Mouse (Mus musculus) neural tube, embryonic 12.5 days (tissue): ENCODE measurements around the gene Phlda1. TPM values are rescaled to one million over a fixed set of nuclear protein-coding genes. Genes with fewer than 3 reads are reported as not detected.

Experiments
- ATAC-seq: fragments of 200-750 bp; cut with Nextera tagmentation; 2 replicates; pipeline ENCODE4 v1.8.0; 2017; ENCODE audit warnings: low read depth, mild to moderate bottlenecking, moderate TSS enrichment, moderate library complexity; ENCODE audit not compliant: low FRiP score
- H3K27ac ChIP-seq: fragments of 300-500 bp; sonication (generic); 2 replicates; pipeline ENCODE4 v1.5.1; 2016
- H3K27me3 ChIP-seq: fragments of 300-500 bp; sonication (generic); replicated peaks from 2 replicates; pipeline ENCODE4 v1.6.1; 2016; ENCODE audit warnings: mild to moderate bottlenecking
- H3K36me3 ChIP-seq: fragments of 300-500 bp; sonication (generic); 2 replicates; pipeline ENCODE4 v1.6.1; 2016; ENCODE audit warnings: mild to moderate bottlenecking
- H3K4me1 ChIP-seq: fragments of 300-500 bp; sonication (generic); 2 replicates; pipeline ENCODE4 v1.6.1; 2016
- H3K4me2 ChIP-seq: fragments of 300-500 bp; sonication (generic); replicated peaks from 2 replicates; pipeline ENCODE4 v1.6.1; 2016; ENCODE audit warnings: mild to moderate bottlenecking
- H3K4me3 ChIP-seq: fragments of 300-500 bp; sonication (generic); 2 replicates; pipeline ENCODE4 v1.5.1; 2016
- H3K9ac ChIP-seq: fragments of 300-500 bp; sonication (generic); 2 replicates; pipeline ENCODE4 v1.6.1; 2016; ENCODE audit warnings: mild to moderate bottlenecking
- H3K9me3 ChIP-seq: fragments of 300-500 bp; sonication (generic); 2 replicates; pipeline ENCODE4 v1.6.1; 2016; ENCODE audit warnings: mild to moderate bottlenecking
- WGBS: fragments of 180-500 bp; shearing (Covaris S2); methylation state at CpG from one replicate; pipeline ENCODE4 v1.1.7; 2016; 5-methylcytosine and 5-hydroxymethylcytosine counted together
- polyA plus RNA-seq: library from polyadenylated mRNA; unstranded; fragments of >200 nt; fragmentation: Nextera tagmentation; extraction: Ambion mirVana; gene quantifications from 2 replicates; pipeline ENCODE4 v1.2.1, GENCODE M21; 2016

Phlda1 gene
- polyA plus RNA-seq: 47.4 and 59.2 TPM in 2 replicates

DNA sequence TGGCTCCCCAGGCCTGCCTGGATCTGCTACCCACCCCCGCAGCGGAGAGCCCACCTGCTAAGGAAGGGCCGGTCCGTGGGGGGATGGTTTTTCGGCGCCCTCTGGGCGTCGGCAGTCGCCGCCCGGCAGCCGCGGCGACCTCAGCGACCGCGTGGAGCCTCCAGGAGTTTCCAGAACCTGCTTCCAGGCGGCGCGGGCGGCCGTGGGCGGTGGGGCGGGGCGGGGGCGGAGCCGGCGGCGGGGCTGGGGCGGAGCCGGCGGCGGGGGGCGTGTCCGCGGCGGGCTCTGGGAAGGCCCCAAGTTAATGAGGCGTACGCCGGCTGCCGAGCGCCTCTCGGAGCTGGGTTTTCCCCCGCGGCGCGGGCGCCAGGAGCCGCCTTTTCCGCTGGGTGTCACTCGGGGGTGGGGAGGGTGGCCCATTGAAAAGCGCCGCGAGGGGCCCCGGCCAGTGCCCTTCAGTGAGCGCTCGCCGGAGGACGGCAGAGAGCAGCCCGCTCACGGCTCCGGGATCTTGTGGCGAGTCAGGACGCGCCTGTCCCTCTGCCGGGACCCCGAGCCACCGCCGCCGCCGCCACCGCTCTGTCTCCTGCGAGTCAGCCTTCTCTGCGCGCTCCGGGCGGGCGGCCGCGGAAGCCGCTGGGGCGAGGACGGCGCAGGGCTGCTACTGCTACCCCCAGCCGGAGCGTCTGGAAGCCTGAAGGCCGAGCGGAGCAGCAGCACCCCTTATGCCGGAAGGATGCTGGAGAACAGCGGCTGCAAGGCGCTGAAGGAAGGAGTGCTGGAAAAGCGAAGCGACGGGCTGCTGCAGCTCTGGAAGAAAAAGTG lies at the start of gene Phlda1:
Gene Phlda1, plus strand, starts transcription at position 186 of the 825 bp plus-strand sequence.
- peak; percentile 89 for ATAC-seq
- peak within 1 kb of the TSS; percentile 86 for H3K4me2 ChIP-seq
- WGBS: under 1% methylated on average over 94 of the region's 94 CpGs
- no peaks in the 10 kb centered on the region for H3K27me3 ChIP-seq
- peak within 1 kb of the TSS; percentile 89 for H3K9ac ChIP-seq
- peak within 1 kb of the TSS; percentile 82 for H3K4me3 ChIP-seq
- H3K27ac ChIP-seq: peak within 1 kb of the TSS; percentile 93
- no peaks in the 10 kb centered on the region for H3K9me3 ChIP-seq
- peaks cover 15% of the 10 kb centered on the region for H3K4me1 ChIP-seq
- no peaks in the 10 kb centered on the region for H3K36me3 ChIP-seq

DNA sequence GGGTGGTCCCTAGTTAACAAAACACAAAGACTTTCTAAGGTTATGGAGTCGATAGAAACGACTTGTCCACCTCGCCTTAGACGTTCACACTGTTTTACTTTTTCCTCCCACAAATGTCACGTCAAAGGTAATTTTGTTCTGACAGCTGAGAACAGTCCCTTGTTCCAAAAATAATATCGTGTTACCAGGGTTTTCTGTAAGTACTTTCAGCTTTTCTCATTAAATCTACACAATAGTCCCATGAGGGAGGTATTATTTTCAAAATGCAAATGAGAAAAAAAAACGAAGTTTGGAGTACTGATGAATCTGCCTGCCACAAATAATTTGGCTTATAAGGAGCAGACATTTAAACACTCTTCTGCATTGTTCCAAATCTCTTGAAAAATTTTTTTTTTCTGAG lies 48.0 kb upstream of the Phlda1 start:
- WGBS: 83% methylated on average over 7 of the region's 7 CpGs

DNA sequence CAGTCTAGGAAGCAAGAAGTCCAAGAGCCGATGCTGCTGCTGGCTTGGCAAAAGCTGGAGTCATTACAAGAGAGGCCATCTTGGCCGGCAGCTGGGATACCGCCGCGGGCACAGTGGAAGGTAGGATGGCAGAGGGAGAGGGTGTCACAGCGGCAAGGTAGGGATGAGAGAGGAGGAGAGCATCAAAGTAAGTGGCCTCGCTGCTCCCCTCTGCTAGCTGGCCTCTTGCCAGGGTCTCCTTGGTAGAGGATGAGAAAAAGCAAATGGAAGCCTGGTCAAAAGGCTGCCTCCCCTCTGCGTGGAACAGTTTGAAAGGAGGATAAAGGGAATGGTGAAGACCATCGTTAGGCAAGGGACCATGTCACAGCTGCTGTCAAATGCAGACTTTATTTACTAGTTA lies 47.0 kb upstream of the Phlda1 start:
- Histone ChIP-seq H3K36me3 (no peaks in the 10 kb centered on the region), H3K27me3 (no peaks in the 10 kb centered on the region), H3K27ac (no peak overlapping the region), H3K4me2 (no peak overlapping the region), H3K4me1 (no peaks in the 10 kb centered on the region), H3K9ac (no peak overlapping the region), H3K4me3 (no peak overlapping the region), H3K9me3 (no peaks in the 10 kb centered on the region)
- WGBS: 63% methylated on average over 9 of the region's 9 CpGs
- ATAC-seq: no peak; the same call in 1 of the 2 replicates

More for the DNA sequence above, 48.0 kb upstream of the Phlda1 start:
- no peak for ATAC-seq
- Histone ChIP-seq H3K4me1 (no peaks in the 10 kb centered on the region), H3K4me3 (no peak overlapping the region), H3K36me3 (no peaks in the 10 kb centered on the region), H3K27ac (no peak overlapping the region), H3K9ac (no peak overlapping the region), H3K27me3 (no peaks in the 10 kb centered on the region), H3K9me3 (no peaks in the 10 kb centered on the region), H3K4me2 (no peak overlapping the region)

GRCm38 (mm10) chr10:111459874-111460273 lies 46.2 kb upstream of the Phlda1 start:
- Histone ChIP-seq H3K9me3 (no peaks in the 10 kb centered on the region), H3K27ac (no peak overlapping the region), H3K36me3 (no peaks in the 10 kb centered on the region), H3K9ac (no peak overlapping the region), H3K4me1 (no peaks in the 10 kb centered on the region), H3K4me2 (no peak overlapping the region), H3K27me3 (no peaks in the 10 kb centered on the region), H3K4me3 (no peak overlapping the region)
- 79% methylated on average over 3 of the region's 3 CpGs for WGBS
- ATAC-seq: no peak

GRCm38 (mm10) chr10:111460381-111460780 lies 45.7 kb upstream of the Phlda1 start:
- 6% methylated on average over 4 of the region's 4 CpGs for WGBS
- Histone ChIP-seq H3K4me1 (no peaks in the 10 kb centered on the region), H3K4me3 (no peak overlapping the region), H3K27me3 (no peaks in the 10 kb centered on the region), H3K36me3 (no peaks in the 10 kb centered on the region), H3K9ac (no peak overlapping the region), H3K4me2 (no peak overlapping the region), H3K27ac (no peak overlapping the region), H3K9me3 (no peaks in the 10 kb centered on the region)
- ATAC-seq: peak; percentile 74; the same call in 1 of the 2 replicates

- Histone ChIP-seq H3K27me3 (no peaks in the 10 kb centered on the region), H3K9ac (no peak overlapping the region), H3K27ac (no peak overlapping the region), H3K4me2 (no peak overlapping the region), H3K4me3 (no peak overlapping the region), H3K4me1 (no peaks in the 10 kb centered on the region), H3K36me3 (no peaks in the 10 kb centered on the region), H3K9me3 (no peaks in the 10 kb centered on the region)
- no peak for ATAC-seq
- 93% methylated on average over 1 of the region's 1 CpGs for WGBS
Observed at GRCm38 (mm10) chr10:111464833-111465232, 41.3 kb upstream of the Phlda1 start.

DNA sequence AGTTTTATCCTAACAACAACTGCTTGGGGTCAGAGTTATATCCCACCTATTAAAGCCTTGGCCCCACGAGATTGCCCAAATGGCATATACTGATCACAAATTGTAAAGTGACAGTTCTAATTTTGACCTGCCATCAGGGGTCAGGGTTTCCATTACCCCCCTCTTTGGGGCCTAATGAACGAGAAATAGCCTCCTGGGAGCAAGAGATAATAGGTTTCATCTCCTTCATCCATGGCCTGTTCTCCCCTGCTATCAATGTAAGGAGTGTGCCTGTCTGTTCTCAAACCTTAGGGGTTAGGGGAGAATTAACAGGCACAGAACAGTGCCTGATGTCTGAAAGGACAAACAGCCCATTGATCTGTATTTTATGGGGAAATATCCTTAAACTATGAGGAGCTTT lies 40.7 kb upstream of the Phlda1 start:
- Histone ChIP-seq H3K4me1 (no peaks in the 10 kb centered on the region), H3K27ac (no peak overlapping the region), H3K36me3 (no peaks in the 10 kb centered on the region), H3K4me3 (no peak overlapping the region), H3K27me3 (no peaks in the 10 kb centered on the region), H3K9me3 (no peaks in the 10 kb centered on the region), H3K4me2 (no peak overlapping the region), H3K9ac (no peak overlapping the region)
- 36% methylated on average over 2 of the region's 2 CpGs for WGBS
- ATAC-seq: no peak; the same call in 1 of the 2 replicates

- no peak for ATAC-seq
- Histone ChIP-seq H3K4me2 (no peak overlapping the region), H3K36me3 (no peaks in the 10 kb centered on the region), H3K4me3 (no peak overlapping the region), H3K27ac (no peak overlapping the region), H3K27me3 (no peaks in the 10 kb centered on the region), H3K9me3 (no peaks in the 10 kb centered on the region), H3K4me1 (peaks cover 14% of the 10 kb centered on the region), H3K9ac (no peak overlapping the region)
- WGBS: 77% methylated on average over 9 of the region's 9 CpGs
Observed at GRCm38 (mm10) chr10:111471166-111471565, 34.9 kb upstream of the Phlda1 start.

- H3K4me2 ChIP-seq: peak within 1 kb of the TSS; percentile 76
- peaks cover 21% of the 10 kb centered on the region for H3K4me1 ChIP-seq
- H3K27ac ChIP-seq: peak within 1 kb of the TSS; percentile 96
- no peaks in the 10 kb centered on the region for H3K9me3 ChIP-seq
- no peaks in the 10 kb centered on the region for H3K27me3 ChIP-seq
- H3K36me3 ChIP-seq: no peaks in the 10 kb centered on the region
- peak within 1 kb of the TSS; percentile 90 for H3K4me3 ChIP-seq
- WGBS: under 1% methylated on average over 79 of the region's 80 CpGs
- peak within 1 kb of the TSS; percentile 98 for H3K9ac ChIP-seq
- peak; percentile 99 for ATAC-seq
Observed at GRCm38 (mm10) chr10:111472686-111473510, 33.2 kb upstream of the Phlda1 start, which contains the start of gene Nap1l1. Gene Nap1l1 (plus strand): TSS chr10:111473223.

DNA sequence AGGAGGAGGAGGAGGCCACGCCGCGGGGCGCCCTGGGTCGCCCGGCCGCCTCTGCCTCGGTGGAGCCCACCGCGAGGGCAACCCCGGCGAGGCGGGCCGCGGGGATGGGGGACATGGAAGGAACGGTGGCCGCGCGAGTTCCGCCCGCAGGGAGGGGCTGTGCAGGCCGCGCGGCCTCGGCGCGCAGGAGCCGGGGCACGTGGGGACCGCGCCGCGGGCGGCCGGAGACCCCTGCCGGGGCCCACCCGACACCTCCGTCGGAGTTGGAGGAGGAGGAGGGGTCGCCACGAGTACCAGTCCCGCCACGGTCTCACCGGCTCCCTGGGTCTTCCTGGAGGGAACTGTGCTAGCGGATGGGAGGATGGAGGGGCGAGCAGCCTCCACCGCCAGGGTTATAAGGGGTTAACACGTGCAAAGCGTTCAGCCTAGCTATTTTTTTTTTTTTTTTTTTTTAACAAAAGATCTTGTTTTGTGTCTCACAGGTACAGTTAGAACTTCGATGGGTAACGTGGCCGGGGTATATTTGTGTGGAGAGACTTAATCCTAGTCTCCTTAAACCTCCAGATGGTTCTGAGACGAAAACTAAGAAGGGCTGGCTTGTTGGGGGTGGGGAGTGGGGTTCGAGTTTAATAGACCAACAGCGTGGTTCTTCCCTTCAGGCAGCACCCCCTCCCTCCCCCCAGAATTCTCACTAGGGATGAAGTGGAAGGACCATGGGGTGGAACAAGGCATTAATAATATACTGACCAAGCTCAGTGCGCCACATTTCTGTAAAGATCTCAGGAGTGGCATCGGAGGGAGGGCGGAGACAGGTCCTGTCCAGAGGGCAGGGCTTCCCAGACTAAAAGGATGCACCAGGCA lies 32.3 kb upstream of the Phlda1 start:
- peak; percentile 78 for ATAC-seq
- Histone ChIP-seq H3K9ac (peak overlapping the region; percentile 98), H3K9me3 (no peaks in the 10 kb centered on the region), H3K27me3 (no peaks in the 10 kb centered on the region), H3K4me3 (peak overlapping the region; percentile 90), H3K27ac (peak overlapping the region; percentile 96), H3K4me2 (peak overlapping the region; percentile 76), H3K36me3 (no peaks in the 10 kb centered on the region), H3K4me1 (peaks cover 21% of the 10 kb centered on the region)
- under 1% methylated on average over 57 of the region's 58 CpGs for WGBS

DNA sequence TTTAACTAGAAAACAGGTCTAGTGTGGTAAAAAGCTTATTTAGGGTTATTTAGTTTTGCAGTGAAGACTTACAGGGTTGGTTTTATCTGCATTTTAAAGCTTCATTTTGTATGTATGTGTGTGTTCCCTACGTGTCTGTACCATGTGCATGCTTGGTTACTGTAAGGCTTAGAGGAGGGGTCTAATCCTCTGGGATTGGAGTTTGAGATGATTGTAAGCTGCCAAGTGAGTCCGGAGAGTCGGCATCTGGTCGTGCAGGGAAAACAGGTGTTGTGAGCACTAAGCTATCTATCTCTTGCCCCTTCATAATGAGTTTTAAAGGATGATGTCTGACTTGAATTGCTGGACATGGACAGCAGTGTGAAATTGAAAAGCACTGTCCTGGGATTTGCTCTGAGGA lies 29.8 kb upstream of the Phlda1 start:
- no peak for ATAC-seq
- Histone ChIP-seq H3K9me3 (no peaks in the 10 kb centered on the region), H3K4me1 (peaks cover 21% of the 10 kb centered on the region), H3K4me2 (peak overlapping the region; percentile 35), H3K27ac (no peak overlapping the region), H3K36me3 (peaks cover 3% of the 10 kb centered on the region), H3K27me3 (no peaks in the 10 kb centered on the region), H3K9ac (no peak overlapping the region), H3K4me3 (no peak overlapping the region)
- 54% methylated on average over 4 of the region's 4 CpGs for WGBS
